Mouse (Mus musculus) lung, adult 2 months (tissue): Measurements from ENCODE around the gene Onecut1.

Source experiments
- CTCF ChIP-seq: fragments of 200-500 bp; IDR thresholded peaks from 2 replicates; pipeline ENCODE4 v1.5.1; 2011; ENCODE audit warnings: mild to moderate bottlenecking, low read length, control low read depth; ENCODE audit not compliant: insufficient read depth
- POLR2A ChIP-seq: fragments of 200-500 bp; IDR thresholded peaks from 2 replicates; pipeline ENCODE4 v1.6.1; 2011; ENCODE audit warnings: low read depth, mild to moderate bottlenecking, control low read depth, low read length, borderline replicate concordance; ENCODE audit errors: extremely low read depth

- no peak for TF ChIP-seq POLR2A
- no peak for TF ChIP-seq CTCF
Observed at GRCm38 (mm10) chr9:74842890-74843289, 18.8 kb upstream of the Onecut1 start.
